Mouse (Mus musculus) kidney, postnatal 14 days (tissue): ENCODE data around the gene Disp3.

Experiments
- DNase-seq: peaks from one replicate; pipeline ENCODE4 v3.0.0; 2022; ENCODE audit warnings: mixed read lengths

The Disp3 gene

GRCm38 (mm10) chr4:148287041-148287440 is 724 bp downstream of the Disp3 start:
- no peak for DNase-seq

- peak; percentile 53 for DNase-seq
Measured at GRCm38 (mm10) chr4:148286226-148287031, 1.3 kb downstream of the Disp3 start.

GRCm38 (mm10) chr4:148284219-148284618 is 3.5 kb downstream of the Disp3 start:
- no peak for DNase-seq

GRCm38 (mm10) chr4:148276816-148277491 is 10.8 kb downstream of the Disp3 start:
- no peak for DNase-seq

- no peak for DNase-seq
Measured at GRCm38 (mm10) chr4:148274671-148275070, 13.1 kb downstream of the Disp3 start.

GRCm38 (mm10) chr4:148273229-148273628 is 14.5 kb downstream of the Disp3 start:
- no peak for DNase-seq

- DNase-seq = no peak
Measured at GRCm38 (mm10) chr4:148271656-148272055, 16.1 kb downstream of the Disp3 start.

GRCm38 (mm10) chr4:148266973-148267507 is 20.7 kb downstream of the Disp3 start:
- DNase-seq = no peak

GRCm38 (mm10) chr4:148259941-148260340 is 27.8 kb downstream of the Disp3 start:
- no peak for DNase-seq

- DNase-seq = no peak
Measured at GRCm38 (mm10) chr4:148249341-148249740, 38.4 kb downstream of the Disp3 start.

GRCm38 (mm10) chr4:148240387-148240786 is 47.4 kb downstream of the Disp3 start:
- no peak for DNase-seq

- DNase-seq = no peak
Measured at GRCm38 (mm10) chr4:148239474-148240130, 48.2 kb downstream of the Disp3 start.

- DNase-seq = no peak
Measured at GRCm38 (mm10) chr4:148238919-148239318, 48.8 kb downstream of the Disp3 start.

- no peak for DNase-seq
Measured at GRCm38 (mm10) chr4:148238218-148238617, 49.5 kb downstream of the Disp3 start.

GRCm38 (mm10) chr4:148236664-148237063 is 51.1 kb downstream of the Disp3 start:
- DNase-seq = no peak

GRCm38 (mm10) chr4:148233061-148233460 is 54.7 kb downstream of the Disp3 start:
- no peak for DNase-seq

GRCm38 (mm10) chr4:148232615-148233014 is 55.1 kb downstream of the Disp3 start:
- no peak for DNase-seq

- no peak for DNase-seq
Measured at GRCm38 (mm10) chr4:148232124-148232523, 55.6 kb downstream of the Disp3 start.

GRCm38 (mm10) chr4:148229646-148230045 is 58.1 kb downstream of the Disp3 start:
- peak; percentile 75 for DNase-seq

GRCm38 (mm10) chr4:148222983-148223382 is 64.8 kb downstream of the Disp3 start:
- no peak for DNase-seq

- no peak for DNase-seq
Measured at GRCm38 (mm10) chr4:148220656-148221055, 67.1 kb downstream of the Disp3 start.

GRCm38 (mm10) chr4:148218238-148218637 is 69.5 kb downstream of the Disp3 start:
- DNase-seq = no peak

GRCm38 (mm10) chr4:148215264-148215900 is 72.4 kb downstream of the Disp3 start:
- DNase-seq = no peak
